Mouse (Mus musculus): ENCODE measurements at regions not wholly inside any gene's neighbourhood (a gene's known extent, or its start where the extent isn't known, plus 50 kb on each side); places are given as distances from the start of the nearest gene placed in this dataset.

GRCm38 (mm10) chr12:58619508-58620310, 350.6 kb upstream of the Clec14a start:
- 85% methylated on average over 7 of the region's 7 CpGs for WGBS
- Histone ChIP-seq H3K27ac (ENCODE audit: low read depth, low read length) (no peak overlapping the region), H3K9ac (ENCODE audit: low read depth, low read length) (no peak overlapping the region), H3K36me3 (ENCODE audit: control insufficient read depth, insufficient read depth, low read length) (no peaks in the 10 kb centered on the region), H3K4me1 (replicated peaks; ENCODE audit: control insufficient read depth, insufficient read depth, low read length) (no peaks in the 10 kb centered on the region), H3K9me3 (ENCODE audit: control insufficient read depth, low read length) (no peaks in the 10 kb centered on the region), H3K4me3 (ENCODE audit: low read depth, low read length) (no peak overlapping the region), H3K27me3 (ENCODE audit: control insufficient read depth, insufficient read depth, low read length) (no peaks in the 10 kb centered on the region), H3K4me2 (replicated peaks; ENCODE audit: low read depth, low read length) (no peak overlapping the region)
- DNase-seq (ENCODE audit: low spot score) (no peak), ATAC-seq (ENCODE audit: low FRiP score) (no peak)

GRCm38 (mm10) chr12:58594781-58595180, 325.7 kb upstream of the Clec14a start:
- Histone ChIP-seq H3K9ac (ENCODE audit: low read depth, low read length) (no peak overlapping the region), H3K36me3 (ENCODE audit: control insufficient read depth, insufficient read depth, low read length) (no peaks in the 10 kb centered on the region), H3K9me3 (ENCODE audit: control insufficient read depth, low read length) (no peaks in the 10 kb centered on the region), H3K4me2 (replicated peaks; ENCODE audit: low read depth, low read length) (no peak overlapping the region), H3K27me3 (ENCODE audit: control insufficient read depth, insufficient read depth, low read length) (no peaks in the 10 kb centered on the region), H3K4me3 (ENCODE audit: low read depth, low read length) (no peak overlapping the region), H3K27ac (ENCODE audit: low read depth, low read length) (no peak overlapping the region), H3K4me1 (replicated peaks; ENCODE audit: control insufficient read depth, insufficient read depth, low read length) (no peaks in the 10 kb centered on the region)
- DNase-seq (ENCODE audit: low spot score) (no peak), ATAC-seq (ENCODE audit: low FRiP score) (no peak)
- WGBS = 91% methylated on average over 9 of the region's 9 CpGs

- Histone ChIP-seq H3K4me3 (ENCODE audit: low read depth, low read length) (no peak overlapping the region), H3K9ac (ENCODE audit: low read depth, low read length) (no peak overlapping the region), H3K27me3 (ENCODE audit: control insufficient read depth, insufficient read depth, low read length) (no peaks in the 10 kb centered on the region), H3K4me1 (replicated peaks; ENCODE audit: control insufficient read depth, insufficient read depth, low read length) (no peaks in the 10 kb centered on the region), H3K9me3 (ENCODE audit: control insufficient read depth, low read length) (no peaks in the 10 kb centered on the region), H3K27ac (ENCODE audit: low read depth, low read length) (no peak overlapping the region), H3K36me3 (ENCODE audit: control insufficient read depth, insufficient read depth, low read length) (no peaks in the 10 kb centered on the region), H3K4me2 (replicated peaks; ENCODE audit: low read depth, low read length) (no peak overlapping the region)
- no peak for ATAC-seq (ENCODE audit: low FRiP score)
- WGBS = 79% methylated on average over 3 of the region's 3 CpGs
- no peak for DNase-seq (ENCODE audit: low spot score)
Measured at GRCm38 (mm10) chr12:58591480-58591829, 322.4 kb upstream of the Clec14a start.

GRCm38 (mm10) chr12:58590547-58591479, 321.7 kb upstream of the Clec14a start:
- no peak for ATAC-seq (ENCODE audit: low FRiP score)
- Histone ChIP-seq H3K27me3 (ENCODE audit: control insufficient read depth, insufficient read depth, low read length) (no peaks in the 10 kb centered on the region), H3K4me1 (replicated peaks; ENCODE audit: control insufficient read depth, insufficient read depth, low read length) (no peaks in the 10 kb centered on the region), H3K9ac (ENCODE audit: low read depth, low read length) (no peak overlapping the region), H3K9me3 (ENCODE audit: control insufficient read depth, low read length) (no peaks in the 10 kb centered on the region), H3K27ac (ENCODE audit: low read depth, low read length) (no peak overlapping the region), H3K4me3 (ENCODE audit: low read depth, low read length) (no peak overlapping the region), H3K36me3 (ENCODE audit: control insufficient read depth, insufficient read depth, low read length) (no peaks in the 10 kb centered on the region), H3K4me2 (replicated peaks; ENCODE audit: low read depth, low read length) (no peak overlapping the region)
- 83% methylated on average over 7 of the region's 7 CpGs for WGBS
- DNase-seq (ENCODE audit: low spot score) = no peak

- 96% methylated on average over 5 of the region's 5 CpGs for WGBS
- Histone ChIP-seq H3K4me2 (replicated peaks; ENCODE audit: low read depth, low read length) (no peak overlapping the region), H3K27me3 (ENCODE audit: control insufficient read depth, insufficient read depth, low read length) (no peaks in the 10 kb centered on the region), H3K9me3 (ENCODE audit: control insufficient read depth, low read length) (no peaks in the 10 kb centered on the region), H3K36me3 (ENCODE audit: control insufficient read depth, insufficient read depth, low read length) (no peaks in the 10 kb centered on the region), H3K4me3 (ENCODE audit: low read depth, low read length) (no peak overlapping the region), H3K4me1 (replicated peaks; ENCODE audit: control insufficient read depth, insufficient read depth, low read length) (no peaks in the 10 kb centered on the region), H3K27ac (ENCODE audit: low read depth, low read length) (no peak overlapping the region), H3K9ac (ENCODE audit: low read depth, low read length) (no peak overlapping the region)
- no peak for DNase-seq (ENCODE audit: low spot score)
- no peak for ATAC-seq (ENCODE audit: low FRiP score)
Measured at GRCm38 (mm10) chr12:58581811-58582572, 312.9 kb upstream of the Clec14a start.

- Histone ChIP-seq H3K9ac (ENCODE audit: low read depth, low read length) (no peak overlapping the region), H3K4me1 (replicated peaks; ENCODE audit: control insufficient read depth, insufficient read depth, low read length) (no peaks in the 10 kb centered on the region), H3K4me2 (replicated peaks; ENCODE audit: low read depth, low read length) (no peak overlapping the region), H3K27ac (ENCODE audit: low read depth, low read length) (no peak overlapping the region), H3K9me3 (ENCODE audit: control insufficient read depth, low read length) (no peaks in the 10 kb centered on the region), H3K36me3 (ENCODE audit: control insufficient read depth, insufficient read depth, low read length) (no peaks in the 10 kb centered on the region), H3K27me3 (ENCODE audit: control insufficient read depth, insufficient read depth, low read length) (no peaks in the 10 kb centered on the region), H3K4me3 (ENCODE audit: low read depth, low read length) (no peak overlapping the region)
- 93% methylated on average over 1 of the region's 1 CpGs for WGBS
- no peak for ATAC-seq (ENCODE audit: low FRiP score)
- no peak for DNase-seq (ENCODE audit: low spot score)
Measured at GRCm38 (mm10) chr12:58569056-58569455, 300.0 kb upstream of the Clec14a start.

GRCm38 (mm10) chr12:58560840-58561239, 291.8 kb upstream of the Clec14a start:
- Histone ChIP-seq H3K27ac (ENCODE audit: low read depth, low read length) (no peak overlapping the region), H3K9ac (ENCODE audit: low read depth, low read length) (no peak overlapping the region), H3K9me3 (ENCODE audit: control insufficient read depth, low read length) (no peaks in the 10 kb centered on the region), H3K36me3 (ENCODE audit: control insufficient read depth, insufficient read depth, low read length) (no peaks in the 10 kb centered on the region), H3K4me1 (replicated peaks; ENCODE audit: control insufficient read depth, insufficient read depth, low read length) (no peaks in the 10 kb centered on the region), H3K4me2 (replicated peaks; ENCODE audit: low read depth, low read length) (no peak overlapping the region), H3K27me3 (ENCODE audit: control insufficient read depth, insufficient read depth, low read length) (no peaks in the 10 kb centered on the region), H3K4me3 (ENCODE audit: low read depth, low read length) (no peak overlapping the region)
- no peak for ATAC-seq (ENCODE audit: low FRiP score)
- WGBS = 92% methylated on average over 5 of the region's 5 CpGs
- DNase-seq (ENCODE audit: low spot score) = no peak

GRCm38 (mm10) chr12:58559833-58560232, 290.7 kb upstream of the Clec14a start:
- Histone ChIP-seq H3K9ac (ENCODE audit: low read depth, low read length) (no peak overlapping the region), H3K4me2 (replicated peaks; ENCODE audit: low read depth, low read length) (no peak overlapping the region), H3K4me1 (replicated peaks; ENCODE audit: control insufficient read depth, insufficient read depth, low read length) (no peaks in the 10 kb centered on the region), H3K36me3 (ENCODE audit: control insufficient read depth, insufficient read depth, low read length) (no peaks in the 10 kb centered on the region), H3K27ac (ENCODE audit: low read depth, low read length) (no peak overlapping the region), H3K9me3 (ENCODE audit: control insufficient read depth, low read length) (no peaks in the 10 kb centered on the region), H3K27me3 (ENCODE audit: control insufficient read depth, insufficient read depth, low read length) (no peaks in the 10 kb centered on the region), H3K4me3 (ENCODE audit: low read depth, low read length) (no peak overlapping the region)
- DNase-seq (ENCODE audit: low spot score) (no peak), ATAC-seq (ENCODE audit: low FRiP score) (no peak)
- WGBS = 45% methylated on average over 1 of the region's 1 CpGs
